In the genomic region with DNA sequence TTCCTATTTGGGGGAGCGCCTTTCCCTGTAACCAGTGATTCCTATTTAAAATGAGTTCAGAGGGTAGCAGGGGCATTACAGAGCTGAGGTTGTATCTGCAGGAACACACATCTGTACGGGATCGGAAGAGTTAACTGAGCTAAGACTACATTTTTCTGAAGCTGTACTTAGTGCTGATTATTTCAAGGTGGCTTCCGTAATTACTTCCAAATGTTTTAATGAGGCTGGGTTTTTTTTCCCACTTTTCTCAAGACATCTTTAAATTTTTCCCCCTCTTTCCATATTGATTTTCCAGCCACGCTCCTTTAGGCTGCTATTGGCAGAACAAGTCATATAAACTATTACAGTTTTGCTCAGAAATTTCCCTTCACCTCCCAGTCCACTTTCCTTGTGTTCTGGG, we compare ENCODE assay signal across 12 mouse cellular contexts.
"Had no signal": no experiment of that assay in that cellular context is flagged by ENCODE, and none has a peak within 500 bp of the region (broad histone marks: within the 10 kb centered on the region; RNA-seq: fewer than 3 reads in every experiment).

No protein-coding gene starts in this region.

- DNase-seq: kidney, postnatal 14 days; kidney, postnatal 4 days; left cerebral cortex, postnatal 4 days; liver, embryonic 13.5 days; lung, adult 2 months; lung, postnatal 14 days; lung, postnatal 4 days; midbrain, embryonic 14.5 days; thymus, adult 18-20 months; thymus, postnatal 36 days had no signal

- H3K9ac ChIP-seq: limb, embryonic 13.5 days; liver, embryonic 13.5 days had no signal

- H3K4me3 ChIP-seq: limb, embryonic 13.5 days; liver, embryonic 13.5 days had no signal

- H3K36me3 ChIP-seq: limb, embryonic 13.5 days; liver, embryonic 13.5 days had no signal

- H3K4me1 ChIP-seq: liver, embryonic 13.5 days had no signal

- H3K27ac ChIP-seq: limb, embryonic 13.5 days; liver, embryonic 13.5 days had no signal

- H3K9me3 ChIP-seq: limb, embryonic 13.5 days; liver, embryonic 13.5 days had no signal

- H3K27me3 ChIP-seq: limb, embryonic 13.5 days; liver, embryonic 13.5 days had no signal

- H3K4me2 ChIP-seq: limb, embryonic 13.5 days; liver, embryonic 13.5 days; midbrain, embryonic 11.5 days had no signal
